Mouse (Mus musculus) retina, embryonic 14.5 days (tissue): ENCODE data around the gene Bcl2.

Experiments used
- DNase-seq: peaks from one replicate; pipeline ENCODE4 v3.0.0-alpha.2; 2015; ENCODE audit warnings: low spot score

The Bcl2 gene

DNA sequence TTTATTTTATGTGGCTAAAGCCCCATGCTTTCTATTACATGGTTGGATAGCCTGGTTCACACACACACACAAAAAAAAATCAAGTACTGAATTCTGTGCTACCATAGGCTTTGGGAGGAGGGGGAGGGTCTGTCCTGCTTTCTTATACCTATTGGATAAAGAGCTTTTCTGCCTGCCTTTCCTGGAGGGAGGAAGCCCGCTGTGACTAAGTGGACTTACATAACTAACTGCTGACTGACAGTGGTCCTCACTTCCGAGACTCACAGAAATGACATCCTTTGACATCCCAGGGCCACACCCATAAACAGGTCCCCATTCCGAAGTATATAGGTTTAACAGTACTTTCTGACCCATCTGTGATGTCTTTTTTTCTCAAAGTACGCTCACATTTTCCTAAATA is 200.6 kb downstream of the Bcl2 start:
- DNase-seq, result no peak

DNA sequence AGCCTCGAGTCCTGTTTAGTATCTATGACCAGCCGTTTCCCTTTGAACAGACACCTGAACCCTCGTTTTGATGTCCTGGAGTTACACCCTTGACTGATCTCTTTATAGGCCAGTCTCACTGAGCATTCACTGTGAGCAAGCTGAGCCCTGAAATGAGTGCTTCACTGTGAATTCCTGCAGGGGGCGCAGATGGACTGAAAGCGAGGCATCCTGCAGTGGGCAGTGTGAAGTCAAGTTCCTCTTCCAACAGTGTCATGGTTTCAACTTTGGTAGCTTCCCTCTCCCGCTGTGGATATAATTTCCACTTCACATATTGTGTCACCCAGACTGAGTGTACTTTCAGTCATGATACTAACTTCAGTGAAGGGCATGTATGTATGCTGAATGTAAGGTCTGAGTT is 202.5 kb downstream of the Bcl2 start:
- peak; percentile 77 for DNase-seq

DNA sequence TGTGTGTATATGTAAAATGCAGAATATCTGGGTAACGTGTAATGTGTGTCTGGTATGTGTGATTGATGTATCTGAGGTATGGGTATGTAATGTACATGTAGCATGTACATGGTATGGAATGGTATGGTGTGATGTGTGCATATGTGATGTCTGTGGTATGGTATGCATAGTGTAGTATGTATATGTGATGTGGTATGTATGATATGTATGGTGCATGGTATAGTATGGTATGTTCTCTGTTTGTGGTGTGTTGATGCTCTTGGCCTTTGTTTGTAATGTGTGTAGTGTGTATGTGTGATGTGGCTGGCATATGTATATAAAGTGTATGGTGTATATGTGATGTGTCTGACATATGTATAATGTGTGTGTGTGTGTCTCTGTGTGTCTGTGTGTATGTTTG is 206.5 kb downstream of the Bcl2 start:
- no peak for DNase-seq

DNA sequence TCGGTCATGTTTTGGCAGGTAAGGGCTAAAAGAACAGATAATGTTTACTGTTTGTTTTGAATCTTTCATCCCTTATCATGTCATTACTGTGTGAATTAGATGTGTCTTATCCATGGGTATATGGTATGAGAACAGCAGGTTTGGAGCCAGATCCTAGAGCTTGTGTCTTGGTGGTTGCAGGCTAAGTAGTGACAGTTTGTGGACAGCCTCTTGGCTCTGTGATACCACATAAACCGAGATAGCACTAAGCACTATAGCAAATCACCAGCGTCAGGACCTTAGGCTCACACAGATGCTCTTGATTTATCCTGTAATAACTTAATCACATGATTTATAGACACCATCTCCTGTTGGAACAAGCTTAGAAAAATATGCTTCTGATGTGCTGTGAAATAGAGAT is 210.2 kb downstream of the Bcl2 start:
- no peak for DNase-seq

DNA sequence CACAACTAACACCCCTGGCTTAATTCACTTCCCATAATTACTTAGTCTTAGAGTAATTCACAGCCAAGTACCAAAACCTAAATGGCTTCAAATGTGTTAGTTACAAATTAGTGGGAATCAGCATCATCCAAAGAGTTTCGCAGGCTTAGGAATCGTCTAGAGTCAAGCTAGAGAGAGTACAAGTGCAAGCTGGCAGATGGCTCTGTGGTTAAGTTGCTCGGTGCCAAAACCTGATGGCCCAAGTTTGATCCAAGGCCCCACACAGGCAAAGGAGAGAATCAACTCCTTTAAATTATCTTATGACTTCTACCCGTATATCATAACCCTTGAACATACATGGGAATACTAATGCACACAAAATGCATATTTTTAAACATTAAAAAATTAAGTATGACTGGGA is 210.7 kb downstream of the Bcl2 start:
- no peak for DNase-seq

DNA sequence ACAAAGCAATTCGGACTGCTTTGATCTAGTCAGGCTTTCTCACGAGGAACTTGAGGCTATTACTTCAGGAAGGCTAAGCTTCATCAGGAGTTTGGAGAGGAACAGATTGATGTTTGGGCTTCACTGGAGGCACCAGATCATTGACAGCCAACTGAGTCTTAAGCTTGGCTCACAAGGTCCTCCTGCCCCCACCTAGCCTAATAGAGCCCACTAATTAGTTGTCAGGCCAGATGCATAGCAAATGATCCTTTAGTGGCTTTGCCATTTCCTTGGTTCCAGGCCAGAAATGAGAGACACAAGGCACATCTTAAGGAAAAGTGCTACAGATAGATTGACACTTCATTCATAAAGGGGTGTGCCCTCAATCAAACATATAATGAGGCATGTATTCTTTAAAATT is 216.1 kb downstream of the Bcl2 start:
- no peak for DNase-seq
